Mouse (Mus musculus): ENCODE measurements around the gene Fyn.

Gene Fyn

GRCm38 (mm10) chr10:39535347-39535746 is 166.7 kb downstream of the Fyn start:
- no peak for DNase-seq (ENCODE audit: low spot score in 2 of 2)

- DNase-seq (ENCODE audit: low spot score in 2 of 2): no peak
Measured at GRCm38 (mm10) chr10:39536258-39536657, 167.6 kb downstream of the Fyn start.

- no peak for DNase-seq (ENCODE audit: low spot score in 2 of 2)
Measured at GRCm38 (mm10) chr10:39540012-39540647, 171.5 kb downstream of the Fyn start.

GRCm38 (mm10) chr10:39540995-39541394 is 172.3 kb downstream of the Fyn start:
- DNase-seq (ENCODE audit: low spot score in 2 of 2): no peak

GRCm38 (mm10) chr10:39541451-39541874 is 172.8 kb downstream of the Fyn start:
- DNase-seq (ENCODE audit: low spot score in 2 of 2): no peak

GRCm38 (mm10) chr10:39541951-39542521 is 173.4 kb downstream of the Fyn start:
- DNase-seq (ENCODE audit: low spot score in 2 of 2): no peak

GRCm38 (mm10) chr10:39542535-39543257 is 174.0 kb downstream of the Fyn start:
- DNase-seq (ENCODE audit: low spot score in 2 of 2): no peak

- no peak for DNase-seq (ENCODE audit: low spot score in 2 of 2)
Measured at GRCm38 (mm10) chr10:39543258-39543770, 174.7 kb downstream of the Fyn start.

GRCm38 (mm10) chr10:39547369-39548074 is 178.9 kb downstream of the Fyn start:
- DNase-seq (ENCODE audit: low spot score in 2 of 2): no peak

- no peak for DNase-seq (ENCODE audit: low spot score in 2 of 2)
Measured at GRCm38 (mm10) chr10:39550791-39551190, 182.1 kb downstream of the Fyn start.

- no peak for DNase-seq (ENCODE audit: low spot score in 2 of 2)
Measured at GRCm38 (mm10) chr10:39551637-39552185, 183.1 kb downstream of the Fyn start.

- DNase-seq (ENCODE audit: low spot score in 2 of 2): no peak
Measured at GRCm38 (mm10) chr10:39552351-39552814, 183.7 kb downstream of the Fyn start.

- no peak for DNase-seq (ENCODE audit: low spot score in 2 of 2)
Measured at GRCm38 (mm10) chr10:39552903-39553302, 184.2 kb downstream of the Fyn start.

- DNase-seq (ENCODE audit: low spot score in 2 of 2): no peak
Measured at GRCm38 (mm10) chr10:39555289-39555715, 186.6 kb downstream of the Fyn start.

- DNase-seq (ENCODE audit: low spot score in 2 of 2): no peak
Measured at GRCm38 (mm10) chr10:39555740-39556139, 187.1 kb downstream of the Fyn start.

- no peak for DNase-seq (ENCODE audit: low spot score in 2 of 2)
Measured at GRCm38 (mm10) chr10:39557360-39557759, 188.7 kb downstream of the Fyn start.

- DNase-seq (ENCODE audit: low spot score in 2 of 2): no peak
Measured at GRCm38 (mm10) chr10:39557851-39558250, 189.2 kb downstream of the Fyn start.

GRCm38 (mm10) chr10:39558492-39559005 is 189.9 kb downstream of the Fyn start:
- DNase-seq (ENCODE audit: low spot score in 2 of 2): no peak

GRCm38 (mm10) chr10:39559321-39559720 is 190.7 kb downstream of the Fyn start:
- no peak for DNase-seq (ENCODE audit: low spot score in 2 of 2)

GRCm38 (mm10) chr10:39562383-39562782 is 193.7 kb downstream of the Fyn start:
- DNase-seq (ENCODE audit: low spot score in 2 of 2): no peak

GRCm38 (mm10) chr10:39563552-39564223 is 195.0 kb downstream of the Fyn start:
- DNase-seq (ENCODE audit: low spot score in 2 of 2): no peak
